Mouse (Mus musculus) heart, postnatal 10 days (tissue): ENCODE results near the gene Cct6b. TPM values are rescaled to one million over a fixed set of nuclear protein-coding genes. Genes with fewer than 3 reads are reported as not detected.

Experiments used
- DNase-seq, 2 experiments: peaks; one replicate each; pipeline ENCODE4 v3.0.0; 2021
- intact Hi-C: fragments of 180-260 bp; cut with DNase I; formaldehyde crosslinking; loops from one replicate; pipeline ENCODE4 v1.15.1; 2025
- total RNA-seq, 2 experiments: library from RNA; stranded (reverse); gene quantifications; 2 replicates each; pipeline ENCODE4 v1.2.3; 2021

The Cct6b gene
- total RNA-seq, result under 1 TPM; 0.26 to 0.27 TPM

DNA sequence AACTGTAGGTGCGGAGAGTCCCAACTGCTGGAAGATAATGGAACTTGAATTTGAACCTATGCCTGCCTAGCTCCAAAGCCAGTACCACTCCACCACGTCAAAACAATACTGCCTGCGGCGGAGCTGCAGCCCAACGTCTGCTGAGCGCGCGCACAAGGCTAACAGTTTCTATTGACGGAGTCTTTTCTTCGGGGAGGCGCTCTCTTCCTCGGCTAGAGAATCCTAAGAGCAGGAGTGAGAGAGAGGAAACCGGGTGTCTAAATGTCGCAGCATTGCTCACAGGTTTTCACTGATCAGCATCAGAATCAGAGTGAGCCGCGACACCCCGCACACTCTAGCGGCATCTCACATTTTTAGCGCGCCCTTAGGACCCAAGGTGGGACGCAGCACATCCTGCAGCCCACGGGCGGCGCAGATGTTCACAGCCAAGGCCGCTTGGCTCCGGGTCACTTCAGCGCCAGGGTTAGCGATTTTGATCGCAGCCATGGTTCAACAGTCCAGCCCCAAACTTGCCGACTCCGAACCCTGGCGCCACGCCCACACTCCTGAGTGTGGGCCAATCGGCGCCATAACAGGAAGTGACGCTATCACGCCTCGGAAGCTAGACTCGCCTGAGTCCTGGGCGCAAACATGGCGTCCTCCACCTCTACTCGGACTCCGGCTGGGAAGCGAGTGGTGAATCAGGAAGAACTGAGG lies at the start of gene Cct6b, which contains the start of gene Zfp830:
Gene Cct6b (minus strand): TSS at position 580 of the 696 bp plus-strand sequence.
Gene Zfp830 (plus strand): TSS at position 604 of the 696 bp plus-strand sequence.
- intact Hi-C loops, result loop anchor here (1.0 to 10.0 kb wide), 2 partner anchors 17 to 531 kb away; partner anchors contain the start of genes Ap2b1 and Lig3
- DNase-seq, result peak; percentile 93 to 96

DNA sequence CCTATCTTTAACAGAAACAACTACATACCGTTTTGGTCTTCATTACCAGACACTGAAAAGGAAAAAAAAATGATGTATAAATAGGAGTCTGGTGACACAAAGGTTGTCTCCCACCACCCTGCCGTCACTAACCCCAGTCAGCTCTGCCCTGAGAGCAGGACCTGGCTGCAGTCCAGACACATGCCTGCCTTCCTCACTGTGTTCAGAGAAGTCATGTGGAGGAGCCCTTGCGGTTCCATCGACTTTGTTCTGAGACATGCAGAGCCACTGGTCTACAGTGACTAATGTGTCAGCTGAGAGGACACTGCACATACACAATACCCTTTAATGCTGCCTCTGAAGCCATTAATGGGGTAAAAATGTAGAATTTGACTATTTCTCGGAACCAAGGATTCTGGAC lies 44.4 kb upstream of the Cct6b start:
- DNase-seq, result peak; percentile 25 to 33
- intact Hi-C loops, result no loop called here

- intact Hi-C loops, result no loop called here
- no peak for DNase-seq
Observed at GRCm38 (mm10) chr11:82807370-82807769, 43.2 kb upstream of the Cct6b start.

DNA sequence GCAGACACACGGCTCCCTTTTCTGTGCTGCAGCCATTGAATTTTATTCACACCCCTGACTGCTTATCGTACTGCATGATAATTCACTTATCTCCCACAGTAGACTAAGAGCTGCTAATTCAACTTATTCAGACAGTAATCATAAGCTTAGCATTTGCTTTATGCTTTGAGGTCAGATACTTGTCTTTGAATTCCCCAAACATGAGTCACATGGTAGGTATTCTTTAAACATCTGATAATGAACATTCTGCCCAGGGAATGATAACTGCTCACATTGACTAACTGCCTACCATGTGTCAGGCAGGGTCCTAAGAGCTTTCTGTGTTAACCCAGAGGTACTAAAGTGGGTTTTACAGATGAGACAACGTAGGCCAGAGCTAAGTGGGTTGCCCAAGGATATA lies 42.5 kb upstream of the Cct6b start:
- DNase-seq, result no peak
- intact Hi-C loops, result no loop called here

DNA sequence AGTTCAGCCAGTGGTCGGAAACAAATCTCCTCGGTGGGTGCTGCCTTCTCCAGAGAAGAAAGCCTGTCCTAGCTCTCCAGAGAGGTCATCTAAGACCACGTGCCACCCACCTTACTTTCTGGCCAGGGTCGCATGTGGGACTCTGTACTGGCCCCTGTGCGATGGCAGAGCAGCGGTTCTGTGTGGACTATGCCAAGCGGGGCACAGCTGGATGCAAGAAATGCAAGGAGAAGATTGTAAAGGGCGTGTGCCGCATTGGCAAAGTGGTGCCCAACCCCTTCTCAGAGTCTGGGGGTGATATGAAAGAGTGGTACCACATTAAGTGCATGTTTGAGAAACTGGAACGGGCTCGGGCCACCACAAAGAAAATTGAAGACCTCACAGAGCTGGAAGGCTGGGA lies 19.3 kb upstream of the Cct6b start:
- intact Hi-C loops, result no loop called here
- DNase-seq, result no peak

DNA sequence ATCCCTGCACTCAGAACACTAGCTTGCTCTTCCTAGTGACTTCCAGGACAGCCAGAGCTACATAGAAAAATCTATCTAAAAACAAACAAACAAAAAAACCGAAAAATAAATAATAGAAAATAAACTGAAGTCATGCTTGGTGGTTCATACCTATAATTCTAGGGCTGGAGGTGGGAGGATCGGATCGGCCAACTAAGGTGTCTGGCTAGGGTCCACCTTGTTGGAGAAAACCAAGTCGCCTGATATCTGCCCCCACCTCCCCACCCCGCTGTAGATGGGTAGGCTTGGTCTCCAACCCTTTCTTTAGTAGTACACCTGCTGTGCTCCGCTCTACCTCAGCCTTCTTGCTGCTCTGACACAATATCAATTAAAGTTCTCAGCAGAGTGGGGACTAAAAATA lies 18.1 kb upstream of the Cct6b start:
- no peak for DNase-seq
- intact Hi-C loops, result no loop called here

DNA sequence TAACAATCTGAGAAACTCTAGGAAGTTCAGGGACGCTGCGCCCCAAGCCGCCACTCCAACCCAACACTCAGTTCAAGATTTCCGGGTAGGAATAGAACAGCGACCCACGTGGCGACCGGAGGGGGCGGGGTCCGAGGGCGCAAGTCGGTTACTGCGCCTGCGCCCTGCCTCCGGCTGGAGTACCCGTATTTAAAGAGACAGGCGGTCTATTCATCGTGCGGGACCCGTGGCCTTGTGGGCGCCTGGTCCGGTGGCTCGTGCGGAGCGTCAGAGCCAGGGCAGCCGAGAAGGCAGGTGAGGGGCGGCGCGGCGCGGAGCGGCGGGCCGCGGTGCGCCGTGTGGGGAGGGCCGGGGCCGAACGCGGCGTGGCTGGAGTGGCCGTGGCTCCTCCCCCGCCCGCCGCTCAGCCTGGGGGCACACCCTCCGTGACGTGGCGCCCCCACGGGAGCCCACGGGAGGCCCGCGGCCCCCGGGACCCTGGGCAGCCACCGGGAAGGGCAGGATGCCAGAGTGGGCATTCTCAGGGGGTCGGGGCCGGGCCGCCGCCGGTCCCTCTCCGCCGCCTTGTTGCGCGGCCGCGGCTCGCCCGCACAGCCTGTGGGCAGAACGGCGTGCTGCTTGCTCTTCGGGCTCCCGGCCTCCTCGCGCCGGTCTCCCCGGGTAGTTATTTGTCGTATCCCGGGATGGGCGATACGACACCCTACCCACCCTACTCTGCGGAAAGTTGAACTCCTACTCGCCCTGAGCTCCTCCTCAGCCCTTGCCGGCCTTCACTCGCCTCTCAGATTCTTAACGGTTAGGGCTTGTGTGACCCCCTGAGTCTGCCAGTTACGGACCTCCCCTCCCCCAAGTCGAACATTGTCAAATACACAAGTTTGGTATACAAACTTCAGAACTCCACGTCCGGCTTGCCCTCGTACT lies 17.1 kb upstream of the Cct6b start, which contains the start of gene Lig3:
Gene Lig3 (plus strand): TSS at position 126 of the 921 bp plus-strand sequence.
- peak; percentile 96 for DNase-seq
- intact Hi-C loops, result loop anchor here (1.0 kb wide), 1 partner anchor 17 kb away; the partner anchor contains the start of genes Cct6b and Zfp830

DNA sequence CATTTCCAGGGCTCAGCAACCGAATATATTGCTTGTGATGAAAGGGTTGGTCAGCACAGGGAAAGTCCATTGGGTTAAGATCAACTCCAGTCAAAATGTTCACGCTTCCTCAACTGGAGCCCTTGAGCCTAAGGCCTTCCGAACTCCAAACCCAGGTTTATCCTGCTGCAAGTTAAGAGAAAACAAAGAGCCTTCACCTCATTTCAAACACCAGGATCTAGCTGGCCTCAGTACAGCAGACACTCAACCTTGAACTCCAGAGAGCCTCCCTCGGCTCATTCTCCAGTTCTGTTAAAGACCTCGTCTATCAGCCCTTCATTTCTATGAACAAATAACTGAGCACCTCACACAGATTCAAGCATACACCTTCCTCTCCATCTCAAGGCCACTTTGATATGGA lies 16.0 kb upstream of the Cct6b start:
- DNase-seq, result no peak
- intact Hi-C loops, result no loop called here

DNA sequence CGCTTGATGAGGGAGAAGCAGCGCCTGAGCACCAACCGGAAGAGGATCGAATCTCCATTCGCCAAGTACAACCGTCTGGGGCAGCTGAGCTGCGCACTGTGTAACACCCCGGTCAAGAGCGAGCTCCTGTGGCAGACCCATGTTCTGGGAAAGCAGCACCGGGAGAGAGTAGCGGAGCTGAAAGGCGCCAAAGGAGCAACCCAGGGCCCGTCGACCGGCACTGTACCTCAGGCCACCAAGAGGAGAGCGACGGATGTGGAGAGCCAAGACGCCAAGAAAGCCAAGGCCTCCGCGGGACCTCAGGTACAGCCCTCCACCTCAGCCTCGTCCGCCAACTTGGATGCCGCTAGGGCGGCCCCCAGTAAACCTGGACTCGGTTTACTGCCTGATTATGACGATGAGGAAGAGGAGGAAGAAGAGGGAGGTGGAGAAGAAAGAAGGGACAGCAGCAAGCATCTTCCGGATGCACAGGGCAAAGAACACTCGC lies 360 bp upstream of the Cct6b start:
- intact Hi-C loops, result loop anchor here (1.0 to 10.0 kb wide), 2 partner anchors 17 to 530 kb away; partner anchors contain the start of genes Ap2b1 and Lig3
- DNase-seq, result no peak

- no peak for DNase-seq
- intact Hi-C loops, result loop anchor here (10.0 kb wide), 1 partner anchor 532 kb away; the partner anchor contains the start of gene Ap2b1
Observed at GRCm38 (mm10) chr11:82763261-82763660, 860 bp downstream of the Cct6b start.

DNA sequence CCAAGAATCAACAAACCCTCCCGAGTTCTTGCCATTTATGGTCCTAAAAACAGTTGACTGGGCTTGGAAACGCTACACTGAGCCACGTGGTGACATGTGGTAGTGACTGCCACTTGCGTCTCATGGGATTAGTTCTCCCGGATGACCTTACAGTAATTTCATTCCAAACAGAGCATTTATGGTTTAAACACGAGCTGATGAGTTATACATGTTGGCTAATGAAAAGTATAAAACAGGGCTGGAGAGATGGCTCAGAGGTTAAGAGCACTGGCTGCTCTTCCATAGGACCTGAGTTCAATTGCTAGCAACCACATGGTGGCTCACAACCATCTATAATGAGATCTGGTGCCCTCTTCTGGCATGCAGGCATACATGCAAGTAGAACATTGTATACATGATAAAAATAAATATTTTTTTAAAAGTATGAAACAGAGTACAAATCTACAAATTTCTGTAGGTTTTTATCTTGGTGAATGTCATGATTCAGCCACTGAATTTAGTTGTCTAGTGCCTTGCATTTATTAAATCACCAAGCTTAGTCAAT lies 1.8 kb downstream of the Cct6b start:
- DNase-seq, result no peak
- intact Hi-C loops, result loop anchor here (10.0 kb wide), 1 partner anchor 532 kb away; the partner anchor contains the start of gene Ap2b1

GRCm38 (mm10) chr11:82755919-82756318 lies 8.2 kb downstream of the Cct6b start:
- intact Hi-C loops, result no loop called here
- no peak for DNase-seq

DNA sequence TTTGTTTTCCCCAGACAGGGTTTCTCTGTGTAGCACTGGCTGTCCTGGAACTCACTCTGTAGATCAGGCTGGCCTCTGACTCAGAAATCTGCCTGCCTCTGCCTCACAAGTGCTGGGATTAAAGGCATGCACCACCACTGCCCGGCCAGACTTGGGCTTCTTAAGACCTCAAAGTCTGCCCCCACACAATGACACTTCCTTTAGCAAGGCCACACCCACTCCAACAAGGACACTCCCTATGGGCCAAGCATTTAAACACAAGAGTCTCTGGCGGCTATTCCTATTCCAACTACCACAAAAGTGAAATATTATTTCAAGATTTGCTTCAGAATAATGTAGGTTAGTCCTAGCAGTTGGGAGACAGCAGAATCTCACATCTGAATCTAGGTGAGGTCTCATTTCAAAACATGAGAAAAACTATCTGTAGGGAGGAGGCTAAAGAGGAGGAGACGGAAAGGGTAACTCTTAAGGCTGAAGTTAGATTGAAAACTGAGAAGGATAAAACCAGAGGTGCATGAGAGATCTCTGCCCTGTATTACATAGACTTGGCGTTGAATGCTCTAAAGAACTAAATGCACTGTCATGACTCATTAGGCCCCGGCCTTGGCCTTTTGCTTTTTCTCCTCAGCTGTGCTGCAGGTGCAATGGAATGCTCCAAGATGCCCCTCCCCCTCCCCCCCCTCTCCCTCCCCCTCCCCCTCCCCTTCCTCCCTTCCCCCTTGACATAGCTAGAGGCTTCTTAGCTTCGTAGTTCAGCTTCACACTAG lies 11.6 kb downstream of the Cct6b start:
- no peak for DNase-seq
- intact Hi-C loops, result no loop called here

DNA sequence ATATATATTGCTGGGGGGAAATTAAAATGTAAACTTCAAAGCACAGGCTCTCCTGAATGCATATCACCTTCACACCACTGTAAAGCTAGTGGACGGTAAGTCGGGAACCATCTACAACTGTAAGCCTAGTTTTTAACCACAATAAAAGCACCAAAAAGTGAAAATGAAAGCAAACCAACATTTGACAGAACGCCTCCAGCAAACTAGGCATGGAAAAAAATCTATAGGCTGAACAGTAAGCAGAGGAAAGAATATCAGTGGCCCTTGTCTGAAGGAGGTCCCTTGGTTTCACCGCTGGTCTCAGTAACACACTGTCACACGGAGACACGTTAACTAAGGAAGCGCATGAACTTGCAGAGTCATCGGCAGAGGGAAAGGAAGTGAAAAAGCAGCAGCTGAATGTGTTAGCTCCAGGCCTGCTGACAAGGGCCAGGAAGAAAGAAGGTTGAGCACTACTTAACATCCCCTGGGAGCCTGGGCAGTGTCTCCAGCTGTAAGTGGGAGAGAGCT lies 17.2 kb downstream of the Cct6b start:
- intact Hi-C loops, result loop anchor here (1.0 to 10.0 kb wide), 2 partner anchors 143 to 512 kb away; partner anchors contain the start of gene Rad51d

GRCm38 (mm10) chr11:82746138-82746537 lies 18.0 kb downstream of the Cct6b start:
- intact Hi-C loops, result loop anchor here (1.0 to 10.0 kb wide), 2 partner anchors 144 to 511 kb away; partner anchors contain the start of gene Rad51d
- DNase-seq, result peak; percentile 30 to 70

More for the DNA sequence above, 17.2 kb downstream of the Cct6b start:
- peak; percentile 36 to 43 for DNase-seq

DNA sequence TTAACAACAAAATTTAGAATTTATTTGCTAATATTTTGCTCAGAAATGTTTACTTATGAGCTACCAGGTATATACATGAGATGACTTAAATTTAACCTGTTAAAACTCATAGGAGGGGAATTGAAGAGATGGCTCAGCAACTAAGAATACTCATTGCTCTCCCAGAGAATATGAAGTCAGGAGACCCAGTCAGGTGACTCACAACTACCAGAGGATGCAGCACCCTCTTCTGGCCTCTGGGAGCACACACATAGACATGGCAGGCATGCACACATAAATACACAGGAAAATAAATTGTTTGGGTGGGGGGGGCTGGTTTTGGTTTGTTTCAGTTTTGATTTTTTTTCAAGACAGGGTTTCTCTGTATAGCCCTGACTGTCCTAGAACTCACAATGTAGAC lies 25.1 kb downstream of the Cct6b start:
- intact Hi-C loops, result no loop called here
- DNase-seq, result no peak

- intact Hi-C loops, result no loop called here
- DNase-seq, result no peak
Observed at GRCm38 (mm10) chr11:82734227-82734626, 29.9 kb downstream of the Cct6b start.

DNA sequence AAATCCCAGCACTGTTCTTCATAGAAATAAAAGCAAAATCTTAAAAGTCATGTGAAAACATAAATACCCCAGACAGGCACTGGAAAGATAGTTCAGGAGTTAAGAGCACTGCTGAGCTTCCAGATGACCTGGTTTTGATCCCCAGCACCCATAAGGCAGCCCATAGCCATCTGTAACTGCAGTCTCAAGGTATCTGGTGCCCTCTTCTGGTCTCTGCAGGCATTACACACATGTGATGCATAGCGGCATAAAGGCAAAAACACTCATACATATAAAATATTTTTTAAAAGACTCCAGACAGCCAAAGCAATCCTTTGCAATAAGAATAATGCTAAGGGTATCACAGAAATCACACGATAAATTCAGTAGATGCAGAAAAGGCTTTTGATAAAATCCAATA lies 37.3 kb downstream of the Cct6b start:
- intact Hi-C loops, result no loop called here

DNA sequence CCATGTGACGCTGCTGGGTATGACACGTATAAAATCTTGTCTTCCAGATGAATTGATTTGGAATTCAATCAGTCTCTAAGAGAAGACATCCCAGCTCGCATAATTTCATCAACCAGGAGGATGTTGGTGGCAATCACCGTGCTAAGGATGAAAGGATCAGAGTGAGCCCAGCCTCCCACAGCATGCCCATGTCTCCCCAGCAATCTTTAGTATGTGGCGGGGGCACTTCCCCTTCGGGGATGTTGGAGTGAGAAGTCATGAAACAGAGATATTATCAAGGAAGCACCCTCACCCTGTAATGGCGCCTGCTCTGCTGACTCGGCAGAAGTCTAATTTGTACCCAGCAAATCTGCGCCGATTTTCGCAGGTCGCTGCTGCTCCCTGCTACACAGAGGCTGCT lies 44.8 kb downstream of the Cct6b start:
- DNase-seq, result no peak
- intact Hi-C loops, result no loop called here

More for the DNA sequence above, 37.3 kb downstream of the Cct6b start:
- DNase-seq, result no peak

GRCm38 (mm10) chr11:82712681-82713080 lies 51.4 kb downstream of the Cct6b start:
- DNase-seq, result no peak
- intact Hi-C loops, result no loop called here
